Mouse (Mus musculus): ENCODE results near the gene Acap2.

Gene Acap2

DNA sequence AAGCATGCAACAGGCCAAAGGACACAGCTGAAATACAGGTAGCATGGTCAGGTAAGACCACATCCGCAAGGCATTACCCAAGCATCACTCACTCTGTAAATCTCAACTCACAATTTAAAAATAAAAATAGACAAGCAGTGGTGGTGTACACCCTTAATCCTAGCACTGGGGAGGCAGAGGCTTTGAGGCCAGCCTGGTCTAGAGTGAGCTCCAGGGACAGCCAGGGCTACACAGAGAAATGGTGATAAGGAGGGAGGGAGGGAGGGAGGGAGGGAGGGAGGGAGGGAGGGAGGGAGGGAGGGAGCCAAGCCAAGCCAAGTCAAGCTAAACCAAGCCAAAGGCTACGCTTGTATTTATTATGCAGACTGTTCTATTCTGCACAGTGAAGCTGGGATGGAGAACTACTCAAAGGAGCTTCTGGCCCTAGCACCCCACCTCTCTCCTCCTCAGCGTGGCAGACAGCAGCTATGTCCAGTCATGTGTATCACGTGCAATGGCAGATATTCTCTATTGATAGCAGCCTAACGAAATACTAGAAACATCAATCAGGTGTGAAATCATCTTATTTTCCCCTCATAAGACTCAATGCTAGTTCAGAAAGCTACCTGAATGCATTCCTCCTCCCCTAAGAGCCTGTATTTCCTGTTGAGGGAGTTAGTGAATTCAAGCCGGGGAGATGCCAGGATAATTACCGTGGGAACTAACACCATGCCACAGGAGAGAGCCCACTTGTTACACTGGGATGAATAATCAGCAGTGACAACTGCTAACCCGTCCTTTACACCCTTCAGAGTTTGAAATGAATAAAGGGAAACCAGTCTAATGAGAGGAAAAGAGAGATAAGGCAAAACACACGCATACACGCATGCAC lies 33.8 kb downstream of the Acap2 start:
- no peak for DNase-seq

DNA sequence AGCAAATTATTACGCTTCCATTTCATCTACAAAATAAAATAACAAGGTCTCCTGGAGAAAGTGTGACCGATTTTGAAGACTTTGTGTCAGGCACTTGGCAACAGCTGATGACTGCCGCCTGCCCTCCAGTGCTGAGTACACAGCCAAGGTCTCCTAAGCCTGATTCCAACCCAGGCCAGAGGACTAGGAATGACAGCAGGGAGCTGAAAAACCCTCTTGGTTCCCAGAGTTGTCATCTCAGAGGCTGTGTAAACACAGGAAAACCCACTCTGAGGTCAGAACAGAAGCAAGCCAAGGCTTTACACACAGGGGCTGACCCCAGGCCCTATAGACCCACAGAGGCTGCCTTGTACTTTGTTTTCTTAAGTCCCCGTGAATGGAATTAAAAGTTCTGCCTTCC lies 35.1 kb downstream of the Acap2 start:
- DNase-seq = no peak

DNA sequence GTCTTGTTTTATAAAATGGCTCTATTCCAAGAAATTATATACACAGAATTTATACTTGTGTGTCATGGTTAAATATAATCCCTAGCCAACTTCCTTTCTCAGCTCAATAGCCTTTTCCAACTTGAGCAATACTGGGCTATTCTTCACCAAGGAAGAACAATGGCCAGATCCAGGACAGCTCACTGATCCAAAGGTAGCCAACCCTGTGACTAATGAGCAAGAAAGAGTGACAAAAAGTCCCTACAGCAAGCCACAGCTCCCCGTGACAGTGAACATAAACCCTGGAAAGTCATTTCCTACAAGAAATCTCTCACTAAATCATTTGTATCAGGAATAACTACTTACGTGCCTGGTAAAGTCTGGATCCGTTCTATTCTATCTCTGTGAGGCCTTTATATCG lies 35.6 kb downstream of the Acap2 start:
- DNase-seq = no peak

DNA sequence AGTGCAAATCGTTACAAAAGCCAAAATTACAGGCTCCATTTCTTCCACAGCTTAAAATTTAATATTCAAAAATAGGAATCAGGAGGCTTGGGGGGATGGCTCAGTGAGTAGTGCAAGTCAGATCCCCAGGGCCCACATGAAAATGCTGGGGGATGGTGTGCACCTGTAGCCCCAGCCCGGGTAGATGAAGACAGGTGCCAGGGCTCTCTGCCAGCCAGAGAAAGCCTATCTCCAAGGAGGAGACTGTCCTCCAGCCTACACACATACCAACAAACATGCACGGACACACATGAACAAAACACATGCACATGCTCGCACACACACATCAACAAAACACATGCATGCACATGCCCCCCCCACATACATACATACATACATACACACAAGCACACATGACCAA lies 36.9 kb downstream of the Acap2 start:
- DNase-seq = no peak

DNA sequence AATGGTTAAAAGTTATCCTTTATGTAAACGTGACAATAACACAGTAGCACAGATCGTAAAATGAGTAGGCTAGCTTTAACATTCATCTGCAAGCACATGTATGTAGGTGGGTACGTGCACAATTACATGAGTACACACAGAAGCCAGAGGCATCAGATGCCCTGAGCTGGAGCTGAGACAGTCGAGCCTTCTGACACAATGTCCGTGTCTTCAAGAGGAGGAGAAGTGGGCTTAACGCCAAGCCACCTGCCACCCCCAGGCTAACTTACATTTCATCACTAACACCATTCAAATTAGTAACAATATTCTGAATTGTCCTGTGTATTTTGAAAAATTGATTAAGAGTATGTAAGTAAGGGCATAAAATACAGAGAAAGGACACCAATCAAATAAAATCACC lies 40.6 kb downstream of the Acap2 start:
- no peak for DNase-seq

DNA sequence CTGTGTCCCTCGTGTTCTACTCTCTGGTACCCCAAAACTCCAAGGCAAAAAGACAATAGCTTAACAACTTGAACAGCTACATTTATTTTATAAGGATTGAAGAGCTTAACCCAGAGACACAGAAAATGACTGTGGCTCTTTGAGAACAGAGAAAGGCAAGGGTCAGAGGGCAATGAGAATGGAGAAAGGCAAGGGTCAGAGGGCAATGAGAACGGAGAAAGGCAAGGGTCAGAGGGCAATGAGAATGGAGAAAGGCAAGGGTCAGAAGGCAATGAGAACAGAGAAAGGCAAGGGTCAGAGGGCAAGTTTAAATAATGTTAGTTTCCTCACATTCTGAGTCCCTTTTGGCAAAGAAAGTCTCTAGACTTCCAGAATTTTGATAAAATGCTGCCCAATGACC lies 41.6 kb downstream of the Acap2 start:
- DNase-seq = no peak

DNA sequence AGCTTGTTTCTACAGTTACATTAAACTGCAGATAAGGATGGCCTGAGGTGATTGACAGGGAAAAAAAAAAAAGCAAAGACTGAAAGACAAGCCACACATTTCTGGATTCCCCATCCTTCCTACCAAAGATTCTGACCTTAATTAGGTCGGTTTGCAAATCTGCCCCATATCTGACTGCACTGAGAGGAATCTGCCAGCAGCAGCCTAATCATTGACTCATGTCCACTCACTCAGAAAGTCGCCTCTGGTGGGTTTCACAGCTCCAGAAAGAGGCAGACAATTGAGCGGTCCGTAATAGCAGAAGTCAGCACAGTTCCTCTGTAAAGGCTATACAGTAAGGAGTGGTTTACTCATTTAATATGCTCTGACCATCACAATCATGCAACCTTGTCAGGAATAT lies 51.2 kb downstream of the Acap2 start:
- DNase-seq = no peak

DNA sequence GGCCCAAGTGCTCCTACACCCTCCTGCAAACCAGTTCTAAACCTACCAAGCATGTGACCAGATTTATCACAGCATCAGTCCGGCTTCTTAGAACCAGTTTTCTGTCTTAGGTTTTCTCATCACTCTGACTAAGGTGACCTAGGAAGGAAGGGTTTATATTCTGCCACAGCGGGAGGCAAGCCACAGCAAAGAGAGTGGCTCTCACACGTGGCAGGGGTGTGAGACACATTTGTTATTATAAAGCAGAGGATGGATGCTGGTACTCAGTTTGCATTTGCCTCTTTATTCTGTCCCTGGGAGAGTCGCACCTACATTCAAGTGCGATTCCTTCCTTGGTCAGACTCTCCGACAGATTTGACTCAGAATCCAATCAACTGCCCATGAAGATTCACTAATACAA lies 52.2 kb downstream of the Acap2 start:
- DNase-seq = no peak

DNA sequence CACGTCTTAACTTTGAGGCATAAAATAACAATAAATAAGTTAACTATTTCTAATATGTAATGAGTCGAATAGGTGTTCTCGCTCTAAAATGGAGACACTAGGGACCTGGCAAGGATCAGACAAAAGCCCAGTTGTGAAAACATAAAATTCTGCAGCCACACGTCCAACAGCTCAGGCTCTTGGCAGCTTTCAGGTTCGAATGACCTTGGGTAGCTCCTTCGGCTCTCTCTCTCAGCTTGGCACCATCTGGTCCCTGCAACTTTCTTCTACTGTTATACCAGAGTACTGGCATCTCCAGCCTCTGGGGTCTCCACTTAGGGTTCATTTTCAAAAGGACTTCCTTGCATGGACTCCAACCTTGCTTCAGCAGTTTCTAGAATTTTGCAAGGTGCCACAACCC lies 53.3 kb downstream of the Acap2 start:
- DNase-seq = no peak

DNA sequence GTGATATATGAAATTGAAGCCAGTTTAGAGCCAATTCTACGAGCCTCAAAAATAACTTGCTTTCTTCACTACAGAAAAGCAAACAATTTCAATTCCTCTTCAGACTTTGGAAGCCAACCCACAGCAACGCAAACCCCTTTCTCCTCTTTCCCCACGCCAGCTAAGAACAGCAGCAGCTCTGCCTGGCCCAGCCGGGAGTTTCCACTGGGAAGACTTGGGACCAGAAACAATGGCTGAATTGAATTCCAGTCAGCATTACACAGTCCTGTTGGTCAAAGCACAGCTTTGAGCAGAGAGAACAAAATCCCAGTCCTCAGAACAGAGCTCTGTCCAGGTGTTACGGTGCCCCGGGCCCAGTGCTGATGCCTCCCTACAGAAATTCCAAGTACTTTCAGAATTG lies 59.1 kb downstream of the Acap2 start:
- DNase-seq = no peak

DNA sequence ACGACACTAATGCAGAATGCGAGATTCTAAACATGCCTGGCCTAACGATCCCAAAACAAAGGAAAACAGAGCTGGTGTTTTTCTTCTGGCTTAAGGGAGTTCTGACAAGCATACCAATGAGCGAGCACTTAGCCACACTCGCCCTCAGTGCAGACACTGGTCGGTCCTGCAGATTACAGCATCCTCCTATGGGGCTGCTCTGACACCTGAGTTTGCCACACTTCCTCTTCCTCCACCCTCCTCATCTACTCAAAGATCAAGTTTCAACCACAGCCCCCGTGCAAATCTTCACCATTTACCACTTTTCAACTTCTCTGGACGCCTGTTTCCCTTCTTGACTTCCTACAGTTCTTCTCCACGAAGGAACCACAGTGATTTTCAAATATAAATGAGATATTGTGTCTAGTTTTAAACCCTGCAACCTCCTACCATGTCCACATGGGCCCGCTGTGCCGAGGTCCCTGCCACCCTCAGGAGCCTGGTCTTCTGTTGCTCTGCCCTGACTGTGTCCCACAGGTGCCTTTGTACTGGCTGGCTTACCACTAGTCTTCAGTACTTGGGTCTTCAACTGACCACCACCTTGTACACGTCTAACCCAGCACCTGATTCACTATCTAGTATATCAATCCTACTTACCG lies 64.3 kb downstream of the Acap2 start:
- DNase-seq = no peak

DNA sequence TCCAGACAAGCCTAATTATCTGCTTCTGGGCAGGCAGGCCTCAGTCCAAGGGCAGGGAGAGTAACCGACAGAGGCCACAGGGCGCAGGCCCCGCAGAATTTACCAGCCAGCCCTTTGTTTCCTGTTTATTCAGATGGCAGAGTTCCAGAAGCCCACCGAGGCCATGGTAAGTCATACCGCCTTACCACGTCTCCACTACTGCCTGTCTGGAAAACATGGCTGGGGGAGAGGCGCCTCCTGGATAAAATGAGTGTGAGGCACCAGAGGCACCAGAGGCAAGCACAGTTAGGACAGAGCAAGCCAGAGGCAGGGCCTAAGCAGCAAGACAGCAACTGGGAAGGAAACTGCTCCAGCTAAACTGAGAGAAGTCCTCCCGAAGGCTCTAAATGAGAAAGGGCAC lies 65.5 kb downstream of the Acap2 start:
- DNase-seq = no peak

DNA sequence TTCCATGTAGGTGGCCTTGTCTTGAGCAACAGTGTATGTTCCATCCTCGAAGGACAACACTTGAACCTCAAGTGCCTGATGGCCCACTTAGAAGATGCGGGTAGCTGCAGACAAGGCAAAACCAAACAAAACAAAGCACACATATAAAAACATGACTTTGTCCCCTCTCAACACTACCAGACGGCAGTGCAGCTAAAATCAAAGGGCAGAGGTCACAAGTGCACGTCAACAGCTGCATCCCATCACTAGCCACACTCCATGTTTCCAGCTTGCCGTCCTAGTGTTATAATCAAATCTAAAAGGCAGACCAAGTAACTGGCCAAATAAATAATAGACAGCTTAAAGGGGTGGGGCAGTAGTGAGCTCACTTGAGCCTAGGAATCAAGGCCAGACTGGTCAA lies 69.5 kb downstream of the Acap2 start:
- peak; percentile 45 to 50 for DNase-seq

DNA sequence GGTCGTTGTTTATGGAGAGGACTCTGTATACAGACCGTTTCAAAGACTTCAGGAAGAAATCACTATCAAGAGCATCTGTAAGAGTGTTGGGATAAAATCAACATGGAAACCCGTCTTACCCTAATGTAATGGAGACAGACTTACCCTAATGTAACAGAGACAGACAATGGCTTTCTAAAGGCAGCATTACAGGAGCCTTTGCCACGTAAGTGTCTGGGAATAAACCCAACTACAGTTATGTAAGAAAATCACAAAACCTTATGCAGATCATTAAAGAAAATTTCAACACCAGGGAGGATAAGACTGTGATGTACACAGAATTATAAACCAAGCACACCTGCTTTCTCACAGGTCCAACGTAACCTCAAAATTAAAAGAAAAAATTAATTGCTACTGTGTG lies 72.9 kb downstream of the Acap2 start:
- DNase-seq = no peak

DNA sequence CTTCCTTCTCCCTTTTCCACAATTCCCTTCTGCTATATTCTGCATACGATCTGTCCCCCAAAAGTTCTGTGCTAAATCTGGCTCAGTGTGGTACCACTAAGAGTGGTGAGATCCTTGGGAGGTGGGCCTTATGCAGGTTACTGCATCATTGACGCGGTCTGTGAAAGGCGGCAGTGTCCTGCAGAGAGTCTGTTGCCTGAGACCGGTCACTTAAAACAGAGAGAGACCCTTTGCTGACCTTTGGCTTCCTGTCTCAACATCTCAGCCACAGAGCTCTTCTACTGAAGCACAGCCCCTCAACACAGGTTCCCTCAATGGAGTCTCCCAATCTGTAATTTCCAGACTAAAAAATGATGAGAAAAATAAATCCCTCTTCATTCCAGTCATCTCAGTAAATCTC lies 76.1 kb downstream of the Acap2 start:
- DNase-seq = no peak

DNA sequence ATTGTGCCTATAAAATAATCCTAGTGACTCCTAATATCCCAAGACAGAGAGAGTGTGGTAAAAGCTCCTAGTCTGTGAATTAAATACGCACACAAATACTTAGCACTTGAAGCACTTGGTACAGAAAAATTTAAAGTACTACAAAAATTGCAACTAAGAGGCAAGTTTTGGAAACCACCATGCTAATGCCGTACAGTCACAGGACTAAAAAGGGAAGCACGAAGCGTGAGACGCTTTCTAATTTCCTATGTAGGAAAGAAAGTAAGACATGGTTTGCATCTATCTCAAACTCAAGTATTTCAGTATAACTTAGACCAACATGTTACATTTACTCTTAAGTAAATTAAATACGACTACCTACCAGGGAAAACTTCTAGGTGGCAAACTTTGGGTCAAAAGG lies 79.4 kb downstream of the Acap2 start:
- no peak for DNase-seq

DNA sequence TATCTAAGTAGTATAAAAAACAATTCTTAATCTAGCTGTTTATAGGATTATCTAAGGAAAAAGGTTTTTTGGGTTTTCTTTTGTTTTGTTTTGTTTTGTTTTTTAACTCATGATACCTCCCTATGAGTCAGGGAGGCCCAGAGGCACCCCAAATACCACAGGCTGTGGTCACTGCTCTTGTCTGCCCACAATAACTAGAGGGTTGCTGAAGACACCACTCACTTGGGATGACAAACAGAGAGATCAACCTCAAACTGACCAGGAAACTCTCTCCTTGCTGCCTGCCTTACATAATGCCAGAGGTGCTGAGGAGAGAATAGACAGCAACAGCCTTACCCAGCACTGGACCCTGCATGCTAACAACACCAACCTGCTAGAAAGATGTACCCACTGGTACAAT lies 87.4 kb downstream of the Acap2 start:
- no peak for DNase-seq

DNA sequence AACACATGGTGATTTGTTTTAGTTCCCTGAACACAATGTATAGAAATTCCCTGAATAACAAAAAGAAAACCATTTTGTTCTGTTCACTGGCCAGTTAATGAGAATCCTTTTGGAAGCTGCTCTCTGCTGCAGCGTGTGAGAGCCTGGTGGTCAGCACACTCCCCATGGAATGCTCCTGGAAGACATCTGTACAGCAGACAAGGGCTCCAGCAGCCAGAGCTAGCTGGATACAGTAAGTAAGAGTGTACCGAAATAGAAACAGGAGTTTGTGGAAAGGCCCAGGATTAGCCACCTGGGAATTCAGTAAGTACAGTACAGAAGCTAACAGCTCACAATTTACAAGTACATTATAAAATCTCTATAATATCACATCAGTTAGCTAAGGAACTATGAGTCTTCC lies 99.7 kb downstream of the Acap2 start:
- DNase-seq = no peak

DNA sequence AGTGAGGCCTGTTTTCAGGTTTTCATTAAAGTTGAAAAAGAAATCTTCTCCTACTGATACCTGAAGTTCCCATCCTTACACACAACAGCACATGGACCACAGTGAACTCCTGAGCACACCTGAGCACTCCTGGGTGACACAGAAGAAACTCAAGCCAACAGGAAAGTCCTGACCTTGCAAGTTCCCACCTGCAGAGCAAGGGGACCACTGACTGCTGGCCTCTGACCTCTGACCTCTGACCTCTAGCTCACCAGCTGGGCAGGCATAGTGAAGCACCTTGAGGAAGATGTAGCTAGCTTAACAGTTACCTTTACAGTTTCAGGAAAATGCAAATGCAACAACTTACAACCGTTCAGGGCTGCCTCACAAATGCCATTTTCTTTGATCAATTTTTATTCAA lies 101.1 kb downstream of the Acap2 start:
- peak in 1 of 2 experiments; percentile 13 for DNase-seq

DNA sequence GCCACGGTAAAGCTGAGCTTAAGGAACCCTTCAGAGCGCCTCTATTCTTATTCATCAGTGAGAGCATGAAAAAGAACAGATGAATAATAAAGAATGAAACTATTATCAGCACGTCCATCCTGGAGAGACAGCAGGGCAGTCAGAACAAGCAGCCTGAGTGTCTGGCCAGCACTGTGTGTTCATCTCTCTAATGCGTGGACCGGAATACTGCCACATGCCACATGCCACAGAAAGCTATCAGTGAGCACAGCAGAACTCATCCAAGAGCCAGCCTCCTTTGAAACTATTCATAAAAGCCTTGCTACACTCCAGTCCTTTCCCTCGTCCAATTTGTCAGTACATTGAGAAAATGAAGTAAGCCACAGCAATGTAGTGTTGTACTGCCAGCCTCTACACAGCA lies 107.0 kb downstream of the Acap2 start:
- no peak for DNase-seq

DNA sequence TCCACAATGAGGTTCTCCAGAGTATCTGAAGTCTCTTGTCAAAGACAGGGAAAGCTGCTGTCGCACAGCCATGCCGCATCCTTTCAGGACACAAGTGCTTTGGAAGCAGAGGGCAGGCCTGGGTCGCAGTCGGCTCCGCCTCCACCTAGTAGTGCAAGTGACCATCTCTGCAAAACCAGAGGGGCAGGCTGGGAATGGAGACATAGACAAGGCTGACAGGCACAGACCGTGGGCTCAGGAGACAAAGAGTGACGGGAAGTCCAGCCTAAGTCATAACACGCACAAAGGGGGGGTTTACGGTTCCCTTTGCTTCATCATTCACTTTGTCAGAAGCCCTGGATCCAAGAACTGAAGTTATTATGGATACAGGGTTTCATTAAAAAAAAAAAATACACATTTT lies 107.9 kb downstream of the Acap2 start:
- no peak for DNase-seq

DNA sequence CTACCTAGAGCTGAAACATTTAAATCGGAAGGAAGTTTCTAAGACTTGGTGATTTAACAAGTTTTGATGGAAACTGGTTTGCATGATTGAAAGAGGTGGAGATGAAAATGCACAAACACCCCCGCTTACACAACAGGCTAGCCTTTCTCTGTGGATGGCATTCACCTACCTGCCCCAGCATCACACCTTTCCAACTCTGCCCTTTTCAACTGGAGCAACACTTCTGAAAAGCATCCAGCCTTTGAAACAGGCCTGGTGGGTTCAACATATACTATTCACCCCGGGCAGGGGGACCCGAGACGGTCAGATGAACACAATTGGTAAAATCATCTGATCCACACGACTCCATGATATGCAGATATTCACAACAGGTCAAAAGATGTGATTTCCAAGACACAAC lies 119.2 kb downstream of the Acap2 start:
- DNase-seq = no peak

DNA sequence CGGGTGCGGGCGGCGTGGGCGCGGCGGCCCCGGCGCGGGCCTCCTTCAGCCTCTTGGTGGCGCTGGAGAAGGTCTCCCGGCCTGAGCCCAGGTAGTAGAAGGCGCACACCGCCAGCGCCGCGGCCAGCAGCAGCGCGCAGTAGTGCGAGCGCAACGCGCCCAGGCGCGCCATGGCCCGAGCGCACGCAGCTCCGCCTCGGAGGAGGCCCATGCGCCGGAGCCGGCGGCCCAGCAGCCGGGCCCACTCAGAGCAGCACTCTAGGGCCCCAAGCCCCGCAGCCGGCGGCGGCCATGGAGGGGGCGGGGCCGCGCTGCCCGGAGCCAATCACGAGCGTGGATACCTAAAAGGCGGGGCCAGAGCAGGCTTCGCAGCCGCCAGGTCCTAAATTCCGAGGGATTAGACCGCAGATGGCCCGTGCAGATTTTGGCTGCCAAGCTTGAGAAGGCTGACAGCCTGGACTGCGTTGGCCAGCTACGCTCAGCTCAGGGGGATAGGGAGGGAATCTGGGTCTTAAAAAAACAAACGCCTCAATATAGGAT lies 119.8 kb downstream of the Acap2 start, which contains the start of gene Xxylt1:
TSS of gene Xxylt1 (minus strand) at position 308 of the 540 bp plus-strand sequence.
- peak; percentile 95 to 97 for DNase-seq

DNA sequence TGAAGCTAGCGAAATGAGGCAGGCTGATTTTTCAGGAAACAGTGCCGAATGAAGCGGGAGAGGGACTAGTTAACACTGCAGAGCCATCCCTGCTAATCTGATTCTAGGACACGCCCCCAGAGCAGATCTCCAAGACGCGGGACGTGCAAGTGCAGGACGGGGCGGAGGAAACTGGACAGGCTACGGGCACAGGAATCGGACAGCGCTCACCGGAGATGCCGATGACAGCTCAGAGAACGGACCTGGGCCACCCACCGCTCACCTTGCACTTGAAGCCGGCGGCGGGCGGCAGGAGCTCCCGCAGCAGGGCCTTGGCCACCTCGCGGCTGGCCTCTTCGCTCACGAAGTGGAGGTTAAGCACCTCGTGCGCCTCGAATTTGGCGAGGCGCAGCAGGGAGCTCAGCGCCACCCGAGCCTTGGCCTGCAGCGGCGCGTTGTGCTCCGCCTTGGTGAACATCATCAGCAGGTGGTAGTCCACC lies 120.4 kb downstream of the Acap2 start:
- DNase-seq = peak; percentile 79 to 86
